Comparison of ENCODE assay signal across 13 mouse cellular contexts in the genomic region with DNA sequence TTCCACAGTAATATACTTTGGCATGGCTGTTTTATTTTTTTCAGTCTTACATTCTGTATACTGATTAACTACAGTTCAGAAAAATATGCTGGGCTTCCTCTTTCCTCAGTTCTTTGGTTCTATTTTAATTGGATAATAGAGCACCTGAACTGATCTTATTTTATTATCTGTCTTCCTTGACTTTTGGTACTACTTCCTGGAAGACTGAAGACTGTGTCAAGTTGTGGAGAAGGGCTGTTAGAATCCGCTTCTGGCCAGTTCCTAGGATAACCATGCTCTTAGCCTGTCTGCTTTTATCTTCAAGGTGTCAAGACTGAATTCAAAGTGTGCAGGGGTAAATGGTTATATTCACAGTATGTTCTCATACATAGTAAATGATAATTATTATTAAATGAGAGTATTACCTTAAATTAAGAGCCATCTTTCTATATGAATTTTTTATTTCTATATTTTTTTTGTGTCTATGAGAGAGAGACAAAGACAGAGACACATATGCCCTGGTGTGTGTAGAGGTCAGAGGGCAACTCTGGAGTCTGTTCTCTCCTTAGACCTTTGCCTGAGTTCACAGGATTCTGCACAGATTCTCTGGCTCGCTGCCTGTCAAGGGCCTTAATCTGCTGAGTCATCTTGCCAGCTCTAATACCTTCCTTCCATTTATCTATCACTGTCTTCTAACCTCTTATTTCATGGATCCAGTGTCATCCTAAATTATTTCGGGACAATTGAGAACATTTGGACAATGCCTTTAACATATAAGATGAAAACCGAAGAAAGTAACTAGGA. TPM values are rescaled to one million over a fixed set of nuclear protein-coding genes. Genes with fewer than 3 reads are reported as not detected.
DNase-seq lines count a peak whose midpoint lies in the region; ATAC-seq and TF ChIP-seq lines count a peak whose summit lies in the region.
"Had no signal": no experiment of that assay in that cellular context is flagged by ENCODE, and none has a peak within 500 bp of the region (broad histone marks: within the 10 kb centered on the region; RNA-seq: fewer than 3 reads in every experiment).

No protein-coding gene starts in this region.

- H3K9ac ChIP-seq in ES-E14 (ENCODE audit: insufficient read depth, low read depth, low read length, poor library complexity, severe bottlenecking) = no peak overlapping the region
- H3K9ac ChIP-seq in hindbrain, embryonic 12.5 days = no peak overlapping the region

- no peaks in the 10 kb centered on the region for H3K36me3 ChIP-seq in ES-E14 (ENCODE audit: control insufficient read depth, insufficient read depth, low read length, poor library complexity, severe bottlenecking)
- H3K36me3 ChIP-seq in hindbrain, embryonic 12.5 days = no peaks in the 10 kb centered on the region

- H3K27ac ChIP-seq in ES-E14 (ENCODE audit: insufficient read depth, low read depth, low read length, poor library complexity, severe bottlenecking) = no peak overlapping the region; the same call in 1 of the 2 replicates
- peak overlapping the region; percentile 67 for H3K27ac ChIP-seq in brown adipose tissue, adult 24 weeks (replicated peaks; ENCODE audit: low read depth, low read length)
- H3K27ac ChIP-seq in hindbrain, embryonic 12.5 days = no peak overlapping the region

- H3K27me3 ChIP-seq in hindbrain, embryonic 12.5 days = no peaks in the 10 kb centered on the region
- H3K27me3 ChIP-seq: Patski had no signal

- H3K4me1 ChIP-seq in ES-E14 (ENCODE audit: control insufficient read depth in 2 of 2, insufficient read depth in 2 of 2, low read length in 2 of 2, poor library complexity in 1 of 2) = peaks cover 14 to 32% of the 10 kb centered on the region in 2 experiments
- peaks cover 19% of the 10 kb centered on the region for H3K4me1 ChIP-seq in brown adipose tissue, adult 24 weeks (ENCODE audit: control insufficient read depth, insufficient read depth, insufficient read length, low read length)
- H3K4me1 ChIP-seq in hindbrain, embryonic 12.5 days = peaks cover 13% of the 10 kb centered on the region

- intact Hi-C loops in heart, postnatal 25 days (cut with DNase I) = no loop called here

- H3K9me3 ChIP-seq in ES-E14 (ENCODE audit: control insufficient read depth, insufficient read depth, low read depth, low read length) = no peaks in the 10 kb centered on the region
- H3K9me3 ChIP-seq in hindbrain, embryonic 12.5 days (replicated peaks) = no peaks in the 10 kb centered on the region

- peak; percentile 58 for DNase-seq in embryo, embryonic 10 days (ENCODE audit: low spot score)
- no peak for DNase-seq in embryo, embryonic 9.5 days (ENCODE audit: extremely low spot score)
- no peak for DNase-seq in ES-E14 (ENCODE audit: low read depth, low spot score)
- peak; percentile 65 for DNase-seq in kidney, postnatal 10 days
- no peak for DNase-seq in neural tube, embryonic 10.5 days (ENCODE audit: extremely low spot score, low spot score)
- DNase-seq in heart, postnatal 25 days (ENCODE audit: low spot score) = no peak
- DNase-seq: gastrocnemius, postnatal 10 days; right cerebral cortex, postnatal 14 days had no signal

- no peak overlapping the region for H3K4me2 ChIP-seq in hindbrain, embryonic 12.5 days (replicated peaks)

- in situ Hi-C loops in ES-E14 (cut with MboI; ENCODE audit: low sequenced_read_pairs in 2 of 2, unreplicated experiment in 2 of 2) = no loop called here

- no peak overlapping the region for H3K4me3 ChIP-seq in ES-E14 (ENCODE audit: insufficient read depth in 1 of 2, low read depth in 1 of 2, low read length in 2 of 2, poor library complexity in 1 of 2, severe bottlenecking in 1 of 2)
- no peak overlapping the region for H3K4me3 ChIP-seq in brown adipose tissue, adult 24 weeks (ENCODE audit: insufficient read depth, low read depth, low read length)
- H3K4me3 ChIP-seq in hindbrain, embryonic 12.5 days = no peak overlapping the region

- ATAC-seq in hindbrain, embryonic 12.5 days (ENCODE audit: low FRiP score) = no peak
- ATAC-seq: lung, postnatal 0 days; midbrain, embryonic 16.5 days; Patski had no signal

- 66% methylated on average over 4 of the region's 4 CpGs for WGBS in hindbrain, embryonic 12.5 days

TF ChIP-seq in ES-E14, 5 proteins besides CTCF, POLR2A, EP300 and RAD21:
- TF ChIP-seq MAFK (IDR thresholded peaks at IDR 0.05; ENCODE audit: insufficient read depth, low read depth, low read length) (peak; percentile 85), HCFC1 (IDR thresholded peaks at IDR 0.05; ENCODE audit: borderline replicate concordance, insufficient read depth, low read length) (no peak)

RNA-seq across cellular contexts. Expression of a gene that starts 39.3 kb away (rescaled TPM):
- 24.4 and 35.0 TPM in 2 replicates for total RNA-seq in ES-E14 (2012; rRNA removed)
- polyA plus RNA-seq in brown adipose tissue, adult 24 weeks (2012; ENCODE audit: insufficient read depth, insufficient read length, missing spikeins) = 36.9 and 40.8 TPM in 2 replicates
- polyA plus RNA-seq in hindbrain, embryonic 12.5 days (2016; fragmentation: Nextera tagmentation; extraction: Ambion mirVana) = 3.9 and 4.1 TPM in 2 replicates
- 10 to 100 TPM; 17.2 to 17.6 TPM for total RNA-seq in heart, postnatal 25 days (2021)

Comparison
In these comparisons a context has a peak if more than half of its experiments do, and no peak if none do; other contexts are left out.
1. DNase-seq: peak in embryo, embryonic 10 days (single experiment) and kidney, postnatal 10 days (single experiment); none in embryo, embryonic 9.5 days (single experiment), ES-E14 (single experiment), neural tube, embryonic 10.5 days (single experiment) and heart, postnatal 25 days (single experiment).